Mouse (Mus musculus) embryonic stem cell, embryonic (primary cell): ENCODE measurements around the gene Robo1.

Source experiments
- CTCF ChIA-PET, 4 experiments: fragments of 300-600 bp in 2 of 4; fragments of 350-600 bp in 2 of 4; sonication (Branson Sonifier 250); formaldehyde crosslinking; loops; one replicate each; lab custom pipeline; 2022; ENCODE audit warnings: inconsistent platforms in 2 of 4; lab: Charles Lee
- POLR2A ChIA-PET, 4 experiments: fragments of 300-600 bp in 2 of 4; fragments of 350-600 bp in 2 of 4; sonication (Branson Sonifier 250); formaldehyde crosslinking; loops; one replicate each; lab custom pipeline; 2022; ENCODE audit warnings: antibody characterized with exemption in 4 of 4, inconsistent platforms in 1 of 4; lab: Charles Lee

Gene Robo1

DNA sequence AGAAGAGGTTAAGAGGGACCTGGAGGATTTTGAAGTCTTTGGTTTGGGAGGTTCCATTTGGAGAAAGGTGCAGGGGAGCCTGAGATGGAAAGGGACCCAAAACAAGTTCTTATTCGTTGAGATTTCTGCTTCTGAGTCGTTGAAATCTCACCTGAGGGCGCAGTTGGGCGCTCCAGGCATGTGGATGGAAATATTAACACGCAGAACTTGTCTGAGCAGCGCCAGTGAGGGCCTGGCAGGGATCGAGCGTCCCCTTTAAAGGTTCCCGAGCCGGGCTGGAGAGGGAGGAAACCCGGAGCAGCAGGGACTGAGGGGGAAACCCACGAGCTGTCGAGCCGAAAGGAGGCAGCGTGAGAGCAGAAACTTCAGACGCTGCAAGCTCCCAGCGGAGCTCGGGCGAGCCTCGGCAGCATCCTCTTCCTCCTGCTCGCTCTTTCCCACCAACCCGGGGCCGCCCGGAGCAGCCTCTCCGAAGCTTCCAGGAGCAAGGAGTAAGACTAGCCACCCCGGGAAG is 354.8 kb downstream of the Robo1 start:
- CTCF ChIA-PET: no interaction called here

DNA sequence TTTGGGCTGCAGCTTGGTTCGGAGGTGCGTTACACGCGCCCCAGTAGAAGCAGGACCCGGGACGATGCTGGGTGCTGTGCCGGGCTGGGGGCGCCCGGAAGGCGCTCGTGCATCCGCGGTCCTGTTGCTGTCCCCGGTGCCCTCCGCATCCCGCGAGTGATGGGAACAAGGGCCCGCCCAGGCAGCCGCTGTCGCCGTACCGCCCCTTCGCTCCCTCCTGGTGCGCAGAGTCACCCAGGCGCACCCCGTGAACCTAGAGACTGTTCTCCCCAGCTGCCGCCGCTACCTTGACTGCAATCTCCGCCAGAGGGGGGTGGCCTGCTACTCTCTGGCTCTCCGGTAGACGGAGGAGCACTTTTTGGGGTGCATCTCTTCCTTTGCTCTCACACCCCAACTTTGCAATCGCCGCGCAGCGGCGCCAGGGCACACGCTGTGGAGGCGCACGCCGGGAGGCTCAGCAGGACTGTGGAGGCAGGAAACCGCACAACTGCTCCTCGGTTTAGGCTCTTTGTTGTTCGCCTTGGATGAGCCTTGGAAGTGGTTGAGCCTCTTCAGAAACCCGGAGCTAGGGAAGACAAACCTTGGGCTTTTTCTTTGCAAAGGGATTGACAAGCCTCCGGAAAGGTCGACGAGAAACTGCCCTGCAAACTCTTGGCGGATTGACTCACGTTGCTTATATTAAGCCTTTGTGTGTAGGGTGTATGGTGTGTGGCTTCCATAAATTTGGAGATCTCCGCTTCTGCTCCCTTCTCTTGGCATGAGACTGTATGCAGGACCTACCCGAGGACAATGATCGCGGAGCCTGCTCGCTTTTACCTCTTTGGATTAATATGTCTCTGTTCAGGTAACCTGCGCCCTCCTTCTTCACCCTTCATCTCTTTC is 355.5 kb downstream of the Robo1 start:
- POLR2A ChIA-PET: interaction anchor here in 3 of 4 experiments (0.6 to 1.9 kb wide), 10 partner anchors 9 to 361 kb away, joined by 3 to 6 read pairs (median 4); no protein-coding TSS in a partner anchor

More for the DNA sequence above, 354.8 kb downstream of the Robo1 start:
- POLR2A ChIA-PET: interaction anchor here in 3 of 4 experiments (0.6 to 1.9 kb wide), 8 partner anchors 10 to 361 kb away, joined by 3 to 6 read pairs (median 4); no protein-coding TSS in a partner anchor

DNA sequence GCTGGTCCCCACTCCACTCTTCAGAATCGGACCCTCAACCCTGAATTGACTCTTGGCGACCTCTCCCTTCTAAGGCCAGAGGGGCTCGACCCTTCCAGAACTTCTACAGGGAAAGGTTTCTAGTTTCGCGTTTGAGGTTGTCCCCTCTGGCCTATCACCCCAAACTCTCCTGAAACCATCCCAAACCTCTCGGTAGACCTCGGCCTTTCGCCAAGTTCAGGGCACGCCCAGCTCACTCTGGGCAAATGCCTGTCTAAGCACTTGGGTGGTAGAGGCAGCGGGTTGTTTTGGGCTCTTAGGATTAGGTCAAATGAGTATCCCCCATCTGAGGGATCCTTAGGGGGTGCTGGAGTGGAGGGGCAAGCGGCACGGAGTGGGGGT is 356.1 kb downstream of the Robo1 start:
- POLR2A ChIA-PET: interaction anchor here in 3 of 4 experiments (0.7 to 1.9 kb wide), 6 partner anchors 9 to 117 kb away, joined by 4 to 6 read pairs (median 4); no protein-coding TSS in a partner anchor
- CTCF ChIA-PET: interaction anchor here in 1 of 4 experiments (0.6 to 0.7 kb wide), 2 partner anchors 112 to 147 kb away, joined by 3 to 13 read pairs; no protein-coding TSS in a partner anchor

More for the DNA sequence above, 355.5 kb downstream of the Robo1 start:
- CTCF ChIA-PET: interaction anchor here in 1 of 4 experiments (0.7 kb wide), 1 partner anchor 113 kb away, joined by 13 read pairs; no protein-coding TSS in a partner anchor

DNA sequence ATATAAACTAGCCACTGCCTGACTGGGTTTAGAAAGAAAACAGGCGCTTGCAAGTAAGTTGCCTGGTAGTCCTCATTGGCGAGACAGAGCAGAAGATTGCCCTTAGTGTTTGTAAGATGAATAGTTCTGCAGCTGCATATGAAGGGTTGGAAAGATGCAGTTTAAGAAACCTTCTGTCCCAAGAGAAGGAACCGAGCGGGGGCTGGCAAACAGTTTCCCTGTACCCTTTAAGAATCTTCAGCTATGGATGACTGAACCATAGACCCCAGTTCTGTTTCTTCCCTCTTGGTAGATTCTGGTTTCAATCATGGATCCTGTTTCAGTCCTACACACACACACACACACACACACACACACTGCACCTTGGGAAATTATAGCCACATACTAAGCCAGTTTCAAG is 356.7 kb downstream of the Robo1 start:
- ChIA-PET CTCF (interaction anchor here in 1 of 4 experiments (0.6 kb wide), 2 partner anchors 146 to 299 kb away, joined by 3 read pairs; no protein-coding TSS in a partner anchor), POLR2A (interaction anchor here in 3 of 4 experiments (0.7 to 1.3 kb wide), 4 partner anchors 13 to 255 kb away, joined by 3 to 4 read pairs (median 4); no protein-coding TSS in a partner anchor)

DNA sequence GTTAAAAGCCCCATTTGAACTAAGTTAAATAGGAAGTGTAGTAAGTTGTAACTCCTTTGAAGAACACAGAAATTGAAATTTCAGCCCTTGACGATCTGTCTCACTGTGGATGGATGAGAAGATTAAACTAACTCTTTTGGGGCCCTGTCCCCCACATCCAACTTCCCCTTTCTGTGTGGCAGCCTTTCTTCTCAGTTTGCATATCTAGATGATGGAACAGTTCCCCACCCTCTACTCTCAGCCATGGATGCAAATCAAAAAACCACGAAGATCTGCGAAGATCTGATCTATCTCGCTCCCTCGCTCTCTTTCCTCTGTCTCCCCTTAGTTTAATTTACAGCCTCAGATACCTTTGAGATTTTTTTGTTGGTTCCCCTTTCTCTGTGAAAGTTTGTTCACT is 357.3 kb downstream of the Robo1 start:
- ChIA-PET POLR2A (interaction anchor here in 3 of 4 experiments (0.6 to 1.3 kb wide), 4 partner anchors 13 to 561 kb away, joined by 3 to 4 read pairs (median 4); no protein-coding TSS in a partner anchor), CTCF (interaction anchor here in 1 of 4 experiments (0.6 kb wide), 1 partner anchor 93 kb away, joined by 3 read pairs; no protein-coding TSS in a partner anchor)

DNA sequence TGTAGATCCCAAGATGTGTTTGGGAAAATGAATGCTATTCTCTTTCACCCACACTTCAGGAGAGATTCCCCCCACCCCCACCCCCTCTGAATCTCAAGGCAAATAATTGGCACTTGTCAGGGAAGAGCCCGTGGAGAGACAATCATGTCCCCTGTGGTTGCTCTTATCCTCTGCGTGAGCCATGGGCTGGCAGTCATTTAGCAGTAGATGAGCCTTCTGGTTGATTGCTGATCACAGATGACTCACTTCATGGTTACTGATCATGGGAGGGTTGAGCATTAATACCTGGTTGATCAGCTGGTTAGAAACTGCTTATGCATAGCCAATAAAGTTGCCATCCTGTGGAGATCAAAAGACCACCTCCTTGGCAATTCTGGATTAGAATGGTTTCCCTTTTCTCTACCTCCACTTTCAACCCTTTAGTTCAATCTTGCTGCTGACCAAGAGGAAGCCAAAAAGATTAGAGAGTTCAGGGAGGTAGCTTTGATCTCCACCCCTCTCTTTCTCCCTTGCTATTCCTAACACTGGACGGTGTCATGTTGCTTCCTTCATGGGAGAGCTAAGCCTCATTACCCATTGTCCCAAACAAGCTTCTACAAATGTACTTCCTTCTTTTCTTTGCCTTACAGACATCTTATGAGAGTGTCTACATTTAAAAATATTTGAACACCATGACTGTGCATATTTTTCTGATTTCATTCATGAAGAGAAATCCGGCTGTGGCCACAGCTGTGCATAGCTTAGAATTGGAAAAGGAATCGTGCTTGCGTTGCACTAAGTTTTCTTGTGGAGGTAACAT is 362.3 kb downstream of the Robo1 start:
- POLR2A ChIA-PET: interaction anchor here in 2 of 4 experiments (1.0 kb wide), 2 partner anchors 23 to 115 kb away, joined by 4 read pairs; no protein-coding TSS in a partner anchor
- CTCF ChIA-PET: no interaction called here

DNA sequence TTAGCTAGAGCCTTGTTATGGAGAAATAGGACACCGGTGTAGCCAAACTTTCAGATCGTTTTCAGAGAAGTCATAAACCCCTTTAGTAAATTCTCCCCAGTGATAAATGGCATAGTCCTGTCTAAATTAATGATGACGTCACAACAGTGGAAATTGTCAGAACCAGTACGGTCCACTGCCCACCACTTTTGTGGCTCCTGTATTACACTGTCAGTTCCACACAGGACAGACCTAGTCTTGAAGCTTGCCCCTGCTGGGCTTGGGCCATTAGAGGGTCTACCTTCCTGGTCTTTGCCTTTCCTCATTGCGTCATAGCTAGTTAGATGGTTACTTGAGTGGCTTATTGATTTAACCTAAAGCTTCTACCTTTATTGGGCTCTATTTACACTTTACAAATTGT is 369.1 kb downstream of the Robo1 start:
- ChIA-PET POLR2A (interaction anchor here in 3 of 4 experiments (0.6 to 2.2 kb wide), 7 partner anchors 12 to 111 kb away, joined by 3 to 10 read pairs (median 4); no protein-coding TSS in a partner anchor), CTCF (interaction anchor here in 1 of 4 experiments (0.6 kb wide), 1 partner anchor 316 kb away, joined by 4 read pairs; no protein-coding TSS in a partner anchor)

DNA sequence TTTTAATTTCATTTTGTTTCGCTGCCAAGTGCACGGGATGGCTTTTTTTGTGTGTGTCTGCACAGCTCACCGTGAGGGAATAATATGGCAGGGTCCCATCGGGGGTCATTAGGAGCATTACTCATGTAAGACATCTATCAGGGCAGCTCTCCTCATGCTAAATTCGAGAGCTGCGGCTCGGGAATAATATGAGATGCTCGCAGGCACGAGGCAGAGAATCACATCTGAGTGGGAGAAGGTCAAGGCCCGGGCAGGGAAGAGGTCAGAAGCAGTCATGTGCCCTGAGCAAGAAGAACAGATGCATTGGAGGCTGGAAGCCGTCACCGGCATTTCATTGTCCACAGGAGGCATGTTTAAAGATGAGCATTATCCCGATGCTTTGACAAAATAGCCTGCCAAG is 370.3 kb downstream of the Robo1 start:
- ChIA-PET CTCF (no interaction called here), POLR2A (interaction anchor here in 2 of 4 experiments (0.6 to 1.6 kb wide), 3 partner anchors 10 to 31 kb away, joined by 3 to 4 read pairs (median 3); no protein-coding TSS in a partner anchor)

DNA sequence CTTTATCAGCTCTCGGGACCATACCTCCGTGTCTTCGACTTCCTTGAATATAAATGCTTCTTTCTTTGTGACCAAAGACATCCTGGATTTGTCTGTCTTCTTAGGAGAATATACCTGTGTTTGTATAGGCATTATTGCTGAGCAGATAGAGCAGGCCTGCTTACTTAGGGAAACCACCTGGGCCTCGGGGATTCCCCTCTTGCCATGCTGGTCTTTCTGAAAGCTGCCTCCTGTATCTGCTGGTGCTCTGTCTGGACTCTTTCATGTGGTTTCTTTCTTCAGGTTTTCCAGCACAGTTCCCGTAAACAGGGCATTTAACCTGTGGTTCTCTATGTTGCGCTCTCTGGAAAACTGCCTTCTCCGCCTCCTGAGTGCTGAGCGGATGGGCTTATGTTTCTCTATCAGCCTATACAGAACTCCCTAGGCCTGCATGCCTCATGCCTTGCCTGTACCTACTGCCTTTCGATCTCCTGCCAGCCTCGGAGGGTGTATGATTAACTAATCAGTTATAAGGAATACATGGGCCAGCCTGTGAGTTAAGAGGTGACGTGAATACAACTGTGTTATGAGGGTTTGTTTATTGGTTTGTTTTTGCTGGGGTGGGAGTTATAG is 370.9 kb downstream of the Robo1 start:
- ChIA-PET CTCF (no interaction called here), POLR2A (interaction anchor here in 2 of 4 experiments (0.6 to 1.6 kb wide), 3 partner anchors 9 to 30 kb away, joined by 3 to 4 read pairs (median 3); no protein-coding TSS in a partner anchor)

DNA sequence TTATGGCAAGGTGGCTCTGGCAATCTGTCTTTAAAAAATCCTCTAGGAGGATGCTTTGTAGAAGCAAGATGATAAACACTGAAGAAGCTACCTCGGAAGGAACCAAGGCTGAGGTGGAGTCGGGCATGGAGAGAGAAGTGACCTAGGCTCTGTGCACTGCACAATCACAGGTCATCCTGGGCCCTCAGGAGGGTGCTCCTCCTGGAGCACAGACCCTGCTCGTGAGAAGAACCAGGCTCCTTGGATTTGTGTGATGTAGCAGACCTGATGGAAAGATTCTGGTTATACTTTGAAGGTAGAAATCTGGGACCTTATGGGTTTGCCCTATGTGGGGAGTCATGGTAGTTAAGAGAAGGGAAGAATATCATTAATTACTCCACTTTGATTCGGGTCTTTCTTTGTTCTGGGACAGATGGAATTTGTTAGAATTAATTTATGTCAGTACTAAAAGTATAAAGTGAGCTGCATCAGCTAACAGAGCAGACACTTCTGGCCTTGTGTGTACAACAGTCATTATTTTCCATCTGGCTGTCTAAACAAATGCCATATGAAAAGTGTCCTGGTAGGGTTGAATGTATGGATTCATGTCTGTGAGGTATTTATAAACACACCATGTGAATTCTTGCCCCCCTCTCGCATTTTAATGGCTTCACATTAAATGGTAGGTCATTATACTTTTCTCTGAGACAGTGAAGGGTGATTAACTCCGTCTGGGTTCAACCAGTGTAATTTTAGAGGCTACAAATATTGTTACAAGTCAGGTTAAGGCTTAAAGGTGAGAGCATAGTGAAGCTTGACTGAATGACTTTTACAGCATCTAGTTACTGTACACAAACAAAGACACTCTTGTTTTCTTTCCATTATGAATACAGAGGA is 377.7 kb downstream of the Robo1 start:
- ChIA-PET POLR2A (no interaction called here), CTCF (interaction anchor here in 1 of 4 experiments (0.5 kb wide), 1 partner anchor 79 kb away, joined by 4 read pairs; no protein-coding TSS in a partner anchor)

DNA sequence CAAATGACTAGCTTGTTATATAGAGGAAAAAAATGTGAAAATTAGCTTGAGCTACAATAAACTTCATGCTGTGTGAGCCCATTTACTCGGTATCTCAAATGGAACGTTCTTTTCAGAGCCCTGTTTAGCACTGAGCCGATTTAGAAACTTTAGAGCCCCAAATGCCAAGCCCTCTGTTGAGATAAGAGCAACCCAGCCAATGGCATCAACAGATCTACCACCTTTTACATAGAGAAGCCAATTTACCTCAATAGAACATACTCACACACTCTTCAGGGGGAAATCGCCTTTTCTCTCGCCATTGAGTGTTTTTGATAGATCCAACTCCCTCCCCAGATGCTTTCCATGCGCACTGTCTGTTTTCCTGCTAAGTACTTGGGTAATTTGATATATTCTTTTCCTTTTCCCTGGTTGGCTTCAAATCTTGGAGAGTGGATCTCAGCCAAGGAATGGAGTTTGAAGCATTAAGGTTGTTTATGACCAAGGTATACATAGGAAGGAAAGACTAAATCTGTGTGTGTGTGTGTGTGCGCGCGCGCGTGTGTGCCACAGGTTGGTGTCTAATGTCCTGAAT is 378.5 kb downstream of the Robo1 start:
- CTCF ChIA-PET: interaction anchor here in 1 of 4 experiments (0.5 kb wide), 1 partner anchor 79 kb away, joined by 4 read pairs; no protein-coding TSS in a partner anchor
- POLR2A ChIA-PET: no interaction called here

DNA sequence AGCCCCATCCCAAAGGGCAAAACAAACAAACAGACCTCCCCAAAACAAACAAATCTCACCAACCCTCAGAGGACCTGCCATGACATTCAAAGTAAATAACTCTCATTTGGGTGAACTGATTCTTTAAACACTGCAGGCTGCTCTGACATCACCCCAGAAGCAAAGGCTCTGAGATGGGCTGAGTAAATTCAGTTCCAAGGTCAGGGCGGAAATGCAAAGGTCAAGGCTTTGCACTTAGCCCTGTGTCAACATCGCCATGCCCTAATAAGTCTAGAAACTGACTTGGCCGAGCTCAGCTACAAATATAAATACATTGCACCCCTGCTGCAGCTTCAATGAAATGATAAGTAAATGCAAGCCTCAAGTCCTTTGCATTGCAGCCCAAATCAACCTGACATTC is 379.5 kb downstream of the Robo1 start:
- ChIA-PET POLR2A (interaction anchor here in 1 of 4 experiments (1.0 kb wide), 1 partner anchor 9 kb away, joined by 3 read pairs; no protein-coding TSS in a partner anchor), CTCF (no interaction called here)

DNA sequence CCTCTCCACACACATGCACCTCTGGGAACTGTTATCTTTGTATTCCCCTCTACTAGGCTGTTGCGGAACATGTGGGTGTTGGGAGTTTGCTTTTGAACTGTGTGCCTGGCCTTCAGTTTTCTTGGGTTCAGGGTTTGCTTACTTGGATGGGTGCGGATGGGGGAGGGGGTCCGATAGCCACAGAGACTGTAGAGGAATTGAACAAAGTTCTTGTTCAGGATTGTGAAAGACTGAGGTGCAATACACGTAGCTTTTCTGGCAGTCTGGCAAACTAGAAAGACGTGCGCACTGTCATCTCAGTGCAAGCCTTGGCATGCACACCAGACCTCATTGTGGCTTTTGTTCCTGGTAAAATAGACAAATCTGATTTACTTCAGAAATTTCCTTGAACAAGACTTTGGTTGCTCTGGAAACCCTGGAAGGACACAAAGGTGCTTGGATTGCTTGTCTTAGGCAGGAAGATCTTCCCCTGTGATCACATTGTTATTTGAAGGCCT is 380.1 kb downstream of the Robo1 start:
- POLR2A ChIA-PET: interaction anchor here in 1 of 4 experiments (1.0 kb wide), 2 partner anchors 10 to 16 kb away, joined by 3 read pairs; no protein-coding TSS in a partner anchor
- CTCF ChIA-PET: no interaction called here

DNA sequence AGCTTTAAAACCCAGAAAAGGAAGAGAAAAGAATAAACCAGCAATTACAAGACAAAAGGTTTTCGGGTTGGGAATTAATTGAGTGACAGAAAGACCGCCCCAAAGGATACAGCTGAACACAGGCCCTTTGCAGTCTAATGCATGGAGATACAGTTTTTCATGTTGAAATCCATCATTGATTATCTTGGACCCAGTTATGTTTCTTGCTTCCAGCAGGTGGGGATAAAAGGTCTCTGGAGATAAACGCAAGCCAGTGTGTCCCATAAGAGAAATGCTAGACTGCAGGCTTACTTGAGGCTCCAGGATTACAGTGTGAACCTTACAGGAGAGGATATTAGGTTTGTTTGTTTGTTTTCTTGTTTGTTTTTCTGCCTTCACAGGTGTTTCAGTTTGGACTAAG is 383.8 kb downstream of the Robo1 start:
- POLR2A ChIA-PET: interaction anchor here in 1 of 4 experiments (1.0 to 3.3 kb wide), 2 partner anchors 12 to 15 kb away, joined by 3 to 10 read pairs; no protein-coding TSS in a partner anchor
- CTCF ChIA-PET: no interaction called here

DNA sequence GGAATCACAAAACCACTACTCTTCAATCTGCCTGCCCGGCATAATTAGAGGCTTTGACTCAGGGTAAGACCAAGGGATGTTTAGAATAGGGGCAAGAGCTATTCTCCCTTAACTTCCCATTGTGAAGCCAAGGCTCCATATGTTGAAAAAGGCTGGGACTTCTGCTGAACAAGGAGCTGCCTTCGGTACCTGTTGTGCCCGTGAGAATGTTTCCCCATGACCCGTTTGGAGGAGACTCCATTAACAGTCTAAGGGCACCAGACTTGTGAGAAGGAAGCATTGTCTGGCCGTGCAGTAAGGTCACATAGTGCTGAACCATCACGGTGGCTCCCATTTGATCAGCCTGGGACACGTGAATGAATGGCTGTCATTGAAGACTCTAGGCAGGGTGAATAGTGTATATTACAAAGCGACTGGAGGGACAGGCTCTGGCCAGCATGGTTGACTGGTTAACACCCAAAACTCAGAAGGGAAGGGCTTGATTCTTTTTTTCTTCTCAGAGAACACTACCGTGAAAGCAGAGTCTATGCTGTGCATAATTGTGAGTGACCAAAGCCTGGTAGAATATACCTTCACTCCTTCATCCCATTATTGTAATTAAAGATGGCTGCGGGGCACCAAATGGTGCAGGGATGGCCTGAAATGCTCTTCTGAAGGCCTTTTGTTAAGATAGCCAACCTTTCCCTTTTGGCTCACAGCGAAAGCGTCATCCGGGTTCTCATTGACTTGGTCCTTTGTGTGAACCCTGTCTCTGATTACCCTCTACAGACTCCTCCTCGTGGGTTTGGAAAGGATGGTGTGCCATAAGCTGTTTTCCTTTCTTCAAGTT is 385.6 kb downstream of the Robo1 start:
- CTCF ChIA-PET: no interaction called here
- POLR2A ChIA-PET: interaction anchor here in 3 of 4 experiments (0.7 to 3.3 kb wide), 9 partner anchors 9 to 121 kb away, joined by 4 to 10 read pairs (median 5); no protein-coding TSS in a partner anchor
